Mouse (Mus musculus): ENCODE data around the gene Plekhg5. TPM values are rescaled to one million over a fixed set of nuclear protein-coding genes. Genes with fewer than 3 reads are reported as not detected.

Plekhg5 gene
- total and polyA plus RNA-seq, 3 experiments = 11.5 to 20.5 (median 16.7) TPM

GRCm38 (mm10) chr4:152131809-152132771, 59.8 kb downstream of the Plekhg5 start:
- TF ChIP-seq EP300 (IDR thresholded peaks at IDR 0.05; ENCODE audit: insufficient read depth, low read depth, low read length) = no peak
- TF ChIP-seq POLR2A (IDR thresholded peaks at IDR 0.05; ENCODE audit: insufficient read depth, low read depth, low read length) = no peak
- TF ChIP-seq CTCF (IDR thresholded peaks at IDR 0.05) = no peak
- 15% methylated on average over 50 of the region's 50 CpGs for WGBS
- Histone ChIP-seq H3K36me3 (ENCODE audit: control insufficient read depth, insufficient read depth, low read length) (no peaks in the 10 kb centered on the region), H3K27ac (no peak overlapping the region), H3K79me2 (replicated peaks; ENCODE audit: control insufficient read depth, insufficient read depth, low read length) (no peaks in the 10 kb centered on the region), H3K27me3 (ENCODE audit: control insufficient read depth, insufficient read depth, low read length) (peaks cover 14% of the 10 kb centered on the region), H3K4me1 (ENCODE audit: control insufficient read depth, insufficient read depth, low read length) (no peaks in the 10 kb centered on the region; the same call in 1 of the 2 replicates), H3K4me3 (peak overlapping the region; percentile 49), H3K9ac (ENCODE audit: low read depth, low read length) (no peak overlapping the region)
- no peak for DNase-seq
- intact Hi-C loops (cut with DNase I) = no loop called here

GRCm38 (mm10) chr4:152132772-152133169, 60.5 kb downstream of the Plekhg5 start:
- no peak for DNase-seq
- no peak for TF ChIP-seq POLR2A (IDR thresholded peaks at IDR 0.05; ENCODE audit: insufficient read depth, low read depth, low read length)
- TF ChIP-seq CTCF (IDR thresholded peaks at IDR 0.05) = no peak
- no peak for TF ChIP-seq EP300 (IDR thresholded peaks at IDR 0.05; ENCODE audit: insufficient read depth, low read depth, low read length)
- Histone ChIP-seq H3K27ac (no peak overlapping the region), H3K79me2 (replicated peaks; ENCODE audit: control insufficient read depth, insufficient read depth, low read length) (no peaks in the 10 kb centered on the region), H3K36me3 (ENCODE audit: control insufficient read depth, insufficient read depth, low read length) (no peaks in the 10 kb centered on the region), H3K4me3 (no peak overlapping the region), H3K27me3 (ENCODE audit: control insufficient read depth, insufficient read depth, low read length) (peaks cover 14% of the 10 kb centered on the region), H3K9ac (ENCODE audit: low read depth, low read length) (no peak overlapping the region), H3K4me1 (ENCODE audit: control insufficient read depth, insufficient read depth, low read length) (no peaks in the 10 kb centered on the region; the same call in 1 of the 2 replicates)
- WGBS = 59% methylated on average over 10 of the region's 10 CpGs
- intact Hi-C loops (cut with DNase I) = no loop called here

- H3K4me1 ChIP-seq (ENCODE audit: control insufficient read depth, insufficient read depth, low read length) = no peaks in the 10 kb centered on the region; the same call in 1 of the 2 replicates
- no peak overlapping the region for H3K9ac ChIP-seq (ENCODE audit: low read depth, low read length)
- H3K27ac ChIP-seq = no peak overlapping the region
- WGBS = 69% methylated on average over 5 of the region's 5 CpGs
- H3K4me3 ChIP-seq = no peak overlapping the region
- no peak for TF ChIP-seq EP300 (IDR thresholded peaks at IDR 0.05; ENCODE audit: insufficient read depth, low read depth, low read length)
- no peak for TF ChIP-seq POLR2A (IDR thresholded peaks at IDR 0.05; ENCODE audit: insufficient read depth, low read depth, low read length)
- no peak for TF ChIP-seq CTCF (IDR thresholded peaks at IDR 0.05)
- H3K27me3 ChIP-seq (ENCODE audit: control insufficient read depth, insufficient read depth, low read length) = peaks cover 14% of the 10 kb centered on the region
- no peak for DNase-seq
- no peaks in the 10 kb centered on the region for H3K79me2 ChIP-seq (replicated peaks; ENCODE audit: control insufficient read depth, insufficient read depth, low read length)
- intact Hi-C loops (cut with DNase I) = no loop called here
- H3K36me3 ChIP-seq (ENCODE audit: control insufficient read depth, insufficient read depth, low read length) = no peaks in the 10 kb centered on the region
Observed at GRCm38 (mm10) chr4:152133213-152133612, 60.9 kb downstream of the Plekhg5 start.

GRCm38 (mm10) chr4:152134507-152134906, 62.2 kb downstream of the Plekhg5 start:
- no peak for TF ChIP-seq EP300 (IDR thresholded peaks at IDR 0.05; ENCODE audit: insufficient read depth, low read depth, low read length)
- no peak for TF ChIP-seq POLR2A (IDR thresholded peaks at IDR 0.05; ENCODE audit: insufficient read depth, low read depth, low read length)
- TF ChIP-seq CTCF (IDR thresholded peaks at IDR 0.05) = peak; percentile 91
- intact Hi-C loops (cut with DNase I) = no loop called here
- peak in 1 of 2 experiments; percentile 56 for DNase-seq
- Histone ChIP-seq H3K36me3 (ENCODE audit: control insufficient read depth, insufficient read depth, low read length) (no peaks in the 10 kb centered on the region), H3K9ac (ENCODE audit: low read depth, low read length) (no peak overlapping the region), H3K79me2 (replicated peaks; ENCODE audit: control insufficient read depth, insufficient read depth, low read length) (no peaks in the 10 kb centered on the region), H3K27me3 (ENCODE audit: control insufficient read depth, insufficient read depth, low read length) (peaks cover 14% of the 10 kb centered on the region), H3K4me1 (ENCODE audit: control insufficient read depth, insufficient read depth, low read length) (no peaks in the 10 kb centered on the region; the same call in 1 of the 2 replicates), H3K4me3 (no peak overlapping the region), H3K27ac (no peak overlapping the region)

- no peaks in the 10 kb centered on the region; the same call in 1 of the 2 replicates for H3K4me1 ChIP-seq (ENCODE audit: control insufficient read depth, insufficient read depth, low read length)
- peaks cover 14% of the 10 kb centered on the region for H3K27me3 ChIP-seq (ENCODE audit: control insufficient read depth, insufficient read depth, low read length)
- 80% methylated on average over 12 of the region's 12 CpGs for WGBS
- no peak overlapping the region for H3K4me3 ChIP-seq
- no peak overlapping the region for H3K9ac ChIP-seq (ENCODE audit: low read depth, low read length)
- DNase-seq = no peak
- H3K79me2 ChIP-seq (replicated peaks; ENCODE audit: control insufficient read depth, insufficient read depth, low read length) = no peaks in the 10 kb centered on the region
- H3K36me3 ChIP-seq (ENCODE audit: control insufficient read depth, insufficient read depth, low read length) = no peaks in the 10 kb centered on the region
- intact Hi-C loops (cut with DNase I) = no loop called here
- TF ChIP-seq EP300 (IDR thresholded peaks at IDR 0.05; ENCODE audit: insufficient read depth, low read depth, low read length) (no peak), POLR2A (IDR thresholded peaks at IDR 0.05; ENCODE audit: insufficient read depth, low read depth, low read length) (no peak), CTCF (IDR thresholded peaks at IDR 0.05) (no peak)
- no peak overlapping the region for H3K27ac ChIP-seq
Observed at GRCm38 (mm10) chr4:152135363-152135762, 63.1 kb downstream of the Plekhg5 start.
